Mouse (Mus musculus) layer of hippocampus, adult 11-12 months (tissue): ENCODE results near the gene Rpap2.
A peak's percentile ranks its signal among the peaks of the same experiment; 100 is the strongest.

Experiments
- DNase-seq: peaks from one replicate; pipeline ENCODE4 v3.0.0; 2022; ENCODE audit warnings: low spot score

Rpap2 gene

GRCm38 (mm10) chr5:107597301-107598077, at the start of gene Rpap2, which contains the start of gene Glmn:
Rpap2 (plus strand) TSS chr5:107597373.
Glmn (minus strand) TSS chr5:107597888.
- peak; percentile 85 for DNase-seq

GRCm38 (mm10) chr5:107547955-107548354, 49.2 kb upstream of the Rpap2 start:
- no peak for DNase-seq

DNA sequence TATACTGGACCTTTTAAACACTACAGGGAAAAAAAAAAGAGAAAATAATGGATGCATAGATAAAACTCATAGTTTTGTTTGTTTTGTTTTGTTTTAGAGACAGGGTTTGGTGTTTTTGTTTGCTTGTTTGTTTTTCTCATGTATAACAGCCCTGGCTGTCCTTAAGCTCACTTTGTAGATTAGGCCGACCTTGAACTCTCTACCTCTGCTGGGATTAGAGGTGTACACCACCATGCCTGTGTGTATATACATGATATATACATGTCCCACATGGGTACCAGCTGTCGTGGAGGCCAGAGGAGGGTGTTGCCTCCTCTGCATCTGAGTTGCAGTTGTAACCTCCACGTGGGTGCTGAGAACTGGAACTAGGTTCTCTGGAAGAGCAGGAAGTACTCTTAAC, 48.7 kb upstream of the Rpap2 start:
- DNase-seq = no peak

- DNase-seq = no peak
Measured at GRCm38 (mm10) chr5:107554336-107554735, 42.8 kb upstream of the Rpap2 start.

DNA sequence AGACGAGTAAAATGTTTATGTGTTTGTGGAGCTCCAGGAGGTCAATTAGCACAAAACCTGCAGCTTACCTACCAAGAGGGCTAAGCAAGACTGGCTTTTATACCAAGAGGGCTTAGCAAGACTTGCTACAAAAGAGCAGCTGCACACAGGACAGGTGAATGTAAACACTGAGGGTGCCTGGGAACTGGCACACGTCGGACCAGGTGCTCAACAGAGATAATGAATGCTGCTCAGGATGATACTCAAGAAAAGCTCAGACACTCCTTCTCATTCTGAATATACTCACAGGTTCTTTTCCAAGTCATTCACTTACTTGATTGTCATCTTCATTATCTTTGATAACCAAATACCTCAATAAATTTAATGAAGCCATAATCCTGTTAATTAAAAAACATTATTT, 40.2 kb upstream of the Rpap2 start:
- DNase-seq = no peak

- no peak for DNase-seq
Measured at GRCm38 (mm10) chr5:107569148-107569547, 28.0 kb upstream of the Rpap2 start.

GRCm38 (mm10) chr5:107598380-107598779, 1.2 kb downstream of the Rpap2 start:
- DNase-seq = no peak

GRCm38 (mm10) chr5:107611224-107611623, 14.1 kb downstream of the Rpap2 start:
- DNase-seq = peak; percentile 73

- no peak for DNase-seq
Measured at GRCm38 (mm10) chr5:107617986-107618385, 20.8 kb downstream of the Rpap2 start.

- no peak for DNase-seq
Measured at GRCm38 (mm10) chr5:107621327-107621726, 24.2 kb downstream of the Rpap2 start.

DNA sequence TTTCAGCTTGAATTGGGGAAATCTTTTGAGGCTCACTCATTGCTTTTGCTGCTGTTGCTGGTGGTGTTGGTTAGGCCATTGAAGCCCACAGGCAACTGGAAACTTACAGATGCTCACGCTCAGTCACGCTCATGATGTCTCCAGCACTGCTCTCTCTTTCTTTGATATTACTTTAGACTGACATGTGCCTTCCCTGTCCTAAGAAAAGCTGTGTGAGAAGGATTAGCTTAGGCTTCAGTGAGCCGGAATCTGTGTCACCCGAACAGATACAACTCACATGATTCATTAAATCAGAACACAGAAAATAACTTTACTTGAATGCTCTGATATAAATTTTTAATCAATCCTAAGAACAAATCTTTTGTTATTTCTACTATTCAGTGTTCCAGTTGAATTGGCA, 36.5 kb downstream of the Rpap2 start:
- no peak for DNase-seq

DNA sequence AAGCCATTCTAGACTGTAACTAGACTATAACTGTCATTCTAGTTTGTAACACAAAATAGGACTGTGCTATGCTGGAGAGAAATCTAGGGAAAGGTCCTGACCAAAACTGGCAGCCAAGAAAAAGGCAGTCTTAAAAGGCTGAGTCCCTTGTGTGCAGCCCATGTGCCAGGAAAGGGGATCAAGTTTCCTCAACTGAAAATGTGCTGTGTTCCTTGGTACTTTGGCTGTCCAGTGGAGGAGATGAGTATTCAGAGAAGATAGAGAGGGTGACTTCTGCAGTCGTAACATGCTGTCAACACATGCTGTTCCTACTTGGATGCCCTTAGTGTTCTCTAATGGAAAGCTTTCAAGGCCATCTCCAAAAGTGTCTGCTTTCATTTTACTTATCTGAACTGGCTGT, 39.9 kb downstream of the Rpap2 start:
- DNase-seq = no peak

- DNase-seq = no peak
Measured at GRCm38 (mm10) chr5:107638366-107638765, 41.2 kb downstream of the Rpap2 start.

DNA sequence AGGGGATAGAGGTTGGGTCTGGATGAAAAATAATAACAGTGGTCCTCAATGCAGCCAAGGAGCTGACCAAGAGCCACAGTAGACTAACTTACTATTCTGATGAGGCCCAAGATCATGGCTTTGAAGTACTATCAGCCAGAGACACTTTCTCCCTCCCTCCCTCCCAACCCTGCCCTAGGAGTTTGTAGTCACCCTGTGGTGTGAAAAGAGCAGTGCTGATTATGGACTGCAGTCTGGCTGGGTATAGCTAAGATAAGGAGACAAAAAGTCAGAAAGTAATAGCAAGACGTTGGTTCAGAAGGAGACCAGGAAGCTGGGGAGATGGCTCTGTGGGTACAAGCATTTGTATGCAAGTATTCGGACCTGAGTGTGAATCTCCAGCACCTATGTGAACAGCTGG, 47.4 kb downstream of the Rpap2 start:
- no peak for DNase-seq

GRCm38 (mm10) chr5:107645935-107646334, 48.8 kb downstream of the Rpap2 start:
- no peak for DNase-seq

DNA sequence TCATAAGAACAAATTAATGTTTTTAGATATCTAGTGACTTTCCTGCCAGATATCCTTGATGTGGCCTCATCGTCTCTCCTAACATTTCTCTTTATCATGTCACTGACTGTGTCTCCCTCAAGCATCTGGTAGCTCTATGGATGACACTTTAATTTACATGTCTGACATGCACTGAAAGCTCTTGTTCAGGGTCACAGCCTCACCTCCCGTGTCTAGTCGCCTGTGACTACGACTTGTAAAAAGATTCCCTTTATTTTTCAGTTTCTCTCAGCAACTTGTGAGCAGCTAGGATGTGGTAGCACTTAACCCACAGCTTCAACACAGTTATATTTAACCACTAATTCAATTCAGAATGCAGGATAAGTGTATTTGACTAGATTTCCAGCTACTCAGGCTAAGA, 50.4 kb downstream of the Rpap2 start:
- no peak for DNase-seq

DNA sequence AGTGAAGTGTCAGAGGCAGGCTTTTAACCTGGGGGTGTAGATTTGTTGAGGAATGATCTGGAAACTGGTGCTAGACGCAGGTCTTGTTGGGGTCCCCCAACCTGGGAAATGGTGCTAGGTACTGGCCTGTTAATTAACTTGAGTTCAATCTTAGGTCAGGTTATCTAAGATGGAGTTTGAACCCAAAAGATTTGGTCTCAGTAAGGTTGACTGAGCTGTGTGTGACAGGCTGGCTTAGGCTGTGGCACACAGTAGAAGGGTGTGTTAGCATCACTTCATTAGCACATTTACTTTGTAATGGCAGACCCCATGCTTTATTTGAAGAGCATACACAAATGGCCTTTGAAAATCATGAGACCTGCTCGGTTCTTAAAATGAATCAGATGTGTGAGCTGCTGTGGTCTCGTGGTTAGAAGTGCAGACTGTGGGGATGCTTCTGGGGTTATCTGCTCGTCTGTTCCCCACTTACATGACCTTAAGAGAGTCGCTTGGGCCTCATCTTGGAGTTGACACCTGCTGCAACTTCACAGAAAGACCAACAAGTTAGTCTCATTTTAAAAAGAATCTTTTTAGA, 51.5 kb downstream of the Rpap2 start:
- DNase-seq = no peak

GRCm38 (mm10) chr5:107649680-107650079, 52.5 kb downstream of the Rpap2 start:
- DNase-seq = no peak

- DNase-seq = no peak
Measured at GRCm38 (mm10) chr5:107650427-107650826, 53.3 kb downstream of the Rpap2 start.

DNA sequence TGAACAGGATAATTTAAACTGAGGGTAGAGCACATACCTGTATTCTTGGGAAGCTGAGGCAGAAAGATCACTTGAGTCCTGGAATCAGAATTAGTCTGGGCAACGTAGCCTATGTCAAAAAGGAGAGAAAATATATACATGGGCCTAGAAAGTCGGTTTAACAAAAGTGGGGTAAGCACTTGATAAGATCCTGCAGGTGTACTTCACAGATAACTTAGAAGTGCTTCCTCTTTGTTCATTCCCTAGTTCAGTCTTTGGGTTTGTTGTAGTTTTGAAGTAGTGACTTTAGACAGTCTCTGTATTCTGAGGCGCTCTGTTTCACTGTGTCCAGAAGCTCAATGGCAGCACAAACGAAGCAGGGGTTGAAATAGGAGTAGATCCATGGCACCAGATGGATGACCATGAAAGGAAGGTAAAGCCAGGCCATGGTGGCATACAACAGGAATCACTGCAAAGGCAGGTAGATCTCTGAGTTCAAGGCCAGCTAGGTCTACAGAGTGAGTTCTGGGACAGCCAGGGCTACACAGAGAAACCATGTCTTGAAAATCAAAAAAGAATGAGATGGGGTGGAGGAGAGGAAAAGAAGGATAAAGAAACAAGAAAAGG, 55.0 kb downstream of the Rpap2 start:
- DNase-seq = no peak

GRCm38 (mm10) chr5:107678392-107678791, 81.2 kb downstream of the Rpap2 start:
- DNase-seq = no peak

DNA sequence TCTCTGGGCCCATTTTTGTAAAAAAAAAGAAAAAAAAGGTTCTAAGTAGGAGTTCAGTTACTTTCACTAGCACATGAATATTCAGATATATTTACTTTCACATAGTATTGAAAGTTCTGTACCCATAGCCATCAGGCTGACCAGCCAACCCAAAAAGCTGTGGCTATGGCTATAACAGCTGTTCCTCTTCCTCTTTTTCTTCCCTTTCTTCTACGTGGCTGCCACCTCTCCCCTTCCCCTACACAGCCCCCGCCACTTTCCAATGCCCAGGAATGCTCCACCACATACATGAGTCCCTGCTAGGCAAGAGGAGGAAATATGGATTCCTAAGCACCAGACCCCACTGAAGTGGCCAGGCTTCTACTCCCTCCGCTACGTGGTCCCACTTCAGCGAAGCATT, 84.1 kb downstream of the Rpap2 start:
- no peak for DNase-seq

DNA sequence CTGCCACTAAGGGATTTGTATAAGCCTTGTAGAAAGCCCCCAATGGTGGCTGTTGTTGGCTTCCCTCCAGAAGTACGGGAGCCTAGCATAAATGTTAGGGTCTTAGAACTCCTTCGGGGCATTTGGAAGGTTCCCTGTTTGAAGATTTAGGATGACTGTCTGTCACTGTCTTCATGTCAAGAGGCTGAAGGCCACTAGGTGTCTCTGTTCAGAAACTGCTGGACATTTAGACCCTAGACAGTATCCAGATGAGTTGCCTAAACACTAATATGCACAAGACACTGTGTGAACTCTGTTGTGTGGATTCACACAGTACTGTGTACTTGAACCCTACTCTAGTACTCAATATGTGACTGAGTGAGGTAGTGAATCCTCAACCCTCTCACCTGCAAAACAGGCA, 87.2 kb downstream of the Rpap2 start:
- no peak for DNase-seq
